Mouse (Mus musculus): Measurements from ENCODE around the gene Rnf41. TPM values are rescaled to one million over a fixed set of nuclear protein-coding genes. Genes with fewer than 3 reads are reported as not detected.

The Rnf41 gene
- polyA plus RNA-seq (2014; fragmentation: Illumina TruSeq; extraction: RNeasy Lipid Tissue Mini Kit (QIAGEN cat#74804); ENCODE audit: low read depth, low replicate concordance): 2.3 TPM

DNA sequence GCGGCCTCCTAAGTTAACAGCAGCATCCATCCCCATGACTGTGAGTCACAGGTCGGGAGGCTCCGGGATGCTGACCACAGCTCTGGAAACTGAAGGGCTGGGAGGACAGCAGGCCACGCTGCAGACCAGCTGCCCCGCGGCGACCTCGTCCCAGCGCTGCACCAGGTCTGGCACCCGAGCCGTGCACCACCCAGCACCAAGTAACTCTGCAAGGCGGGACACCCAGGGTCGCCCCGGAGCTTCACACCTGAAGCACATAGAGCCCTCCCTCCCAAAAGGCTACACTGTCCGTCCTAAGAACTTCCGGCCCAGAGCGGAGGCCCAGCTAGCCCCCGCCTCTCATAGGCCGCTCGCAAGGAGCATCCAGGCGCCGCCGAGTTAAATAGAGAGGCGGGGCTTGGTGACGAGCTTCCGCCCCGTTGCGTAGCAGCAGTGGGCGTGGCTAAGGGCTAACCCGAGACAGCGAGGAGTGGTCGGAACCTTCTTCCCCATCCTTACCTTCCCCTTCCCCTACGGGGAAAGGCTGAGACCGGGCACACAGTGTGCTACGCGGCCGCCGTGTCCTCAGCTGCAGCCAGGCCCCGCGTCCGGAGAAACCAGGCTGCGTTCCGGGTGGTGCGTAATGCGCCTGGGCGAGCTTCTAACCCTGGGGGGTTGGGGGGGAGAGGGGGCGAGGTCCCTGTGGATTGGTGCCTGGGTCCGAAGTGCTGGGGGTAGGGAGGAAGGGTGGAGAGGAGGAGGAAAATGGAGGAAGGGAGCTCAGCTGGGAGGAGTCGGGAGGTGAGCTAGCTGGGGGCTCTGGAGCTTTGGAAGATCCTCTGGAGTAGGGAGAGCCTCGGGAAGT lies at the start of gene Rnf41, which contains the start of gene Nabp2:
Gene Rnf41, plus strand, starts transcription at position 447 of the 844 bp plus-strand sequence.
Gene Nabp2, minus strand, starts transcription at position 282 of the 844 bp plus-strand sequence.

DNA sequence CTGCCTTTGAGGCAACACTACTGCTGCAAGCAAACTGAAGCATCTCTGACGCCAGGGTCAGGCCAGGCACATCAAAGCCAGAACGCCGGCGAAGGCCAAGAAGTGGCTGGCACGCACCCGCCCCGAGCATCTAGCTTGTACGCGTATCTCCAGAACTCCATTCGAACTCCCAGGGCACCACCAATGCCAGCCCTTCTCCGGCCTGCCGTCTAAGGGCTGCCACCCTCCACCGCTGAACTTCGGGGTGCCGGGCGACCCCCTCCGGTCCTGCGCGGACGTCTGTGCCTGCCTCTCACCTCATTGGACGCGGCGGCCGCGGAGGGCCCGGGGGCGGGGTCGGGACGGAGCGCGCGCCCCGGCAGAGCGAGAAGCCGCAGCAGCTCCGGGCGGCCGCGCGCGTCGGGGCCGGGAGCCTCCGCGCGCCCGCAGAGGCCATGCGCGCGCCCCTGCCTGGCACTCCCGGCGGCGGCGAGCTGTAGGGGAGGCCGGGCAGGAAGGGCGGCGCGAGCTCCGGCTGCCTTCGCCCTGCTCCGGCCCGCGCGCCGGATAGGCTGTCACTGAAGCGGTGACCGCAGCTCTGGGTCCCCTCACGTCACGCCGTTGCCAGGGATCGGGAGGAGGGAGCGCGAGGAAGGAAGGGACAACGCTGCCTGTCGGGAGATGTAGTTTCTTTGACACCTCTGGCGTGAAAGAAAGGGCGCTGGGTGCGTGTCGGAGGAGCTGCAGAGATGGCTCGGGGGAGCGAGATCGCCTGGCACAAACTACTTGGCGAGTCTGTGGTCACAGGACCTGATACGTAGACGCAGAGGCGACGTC lies 42.8 kb upstream of the Rnf41 start, which contains the start of gene Coq10a:
Gene Coq10a, minus strand, starts transcription at position 596 of the 816 bp plus-strand sequence.

DNA sequence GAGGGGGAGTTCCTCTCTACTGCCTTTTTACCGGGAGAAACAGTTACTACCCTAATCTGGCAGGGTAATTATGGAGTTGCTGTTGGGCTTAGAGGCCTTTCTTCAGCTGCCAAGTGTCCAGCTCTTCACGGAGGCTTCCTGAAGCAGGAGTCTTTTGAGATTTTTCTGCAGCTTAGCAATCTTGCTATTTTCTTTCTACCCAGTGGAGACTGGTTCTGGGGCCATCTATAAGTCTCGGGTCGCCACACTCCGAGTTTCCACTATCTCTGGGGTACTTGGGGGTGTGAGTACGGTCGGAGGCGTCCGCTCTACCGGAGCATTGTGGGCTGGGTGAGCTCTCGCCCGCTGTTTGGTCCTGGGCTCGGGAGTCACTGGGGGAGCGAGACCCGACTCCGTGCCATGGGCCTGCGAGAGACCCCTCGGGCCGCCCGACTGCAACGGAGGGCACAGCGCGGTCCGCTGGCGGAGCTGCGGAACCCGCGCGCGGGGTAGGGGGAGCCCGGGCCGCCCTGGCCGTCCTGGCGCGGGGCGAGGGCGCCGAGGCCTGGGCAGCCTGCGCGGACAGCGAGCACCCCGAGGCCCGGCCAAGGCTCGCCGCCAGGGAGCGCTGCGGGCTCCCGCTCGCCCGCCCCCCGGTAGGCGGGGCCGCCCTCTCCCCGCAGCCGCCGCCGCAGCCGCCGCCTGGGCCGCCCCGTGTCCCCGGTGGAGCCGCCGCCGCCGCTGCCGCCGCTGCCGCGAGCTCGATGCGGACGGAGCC lies 34.8 kb upstream of the Rnf41 start, which contains the start of gene Ankrd52:
Gene Ankrd52, plus strand, starts transcription at position 661 of the 757 bp plus-strand sequence.

DNA sequence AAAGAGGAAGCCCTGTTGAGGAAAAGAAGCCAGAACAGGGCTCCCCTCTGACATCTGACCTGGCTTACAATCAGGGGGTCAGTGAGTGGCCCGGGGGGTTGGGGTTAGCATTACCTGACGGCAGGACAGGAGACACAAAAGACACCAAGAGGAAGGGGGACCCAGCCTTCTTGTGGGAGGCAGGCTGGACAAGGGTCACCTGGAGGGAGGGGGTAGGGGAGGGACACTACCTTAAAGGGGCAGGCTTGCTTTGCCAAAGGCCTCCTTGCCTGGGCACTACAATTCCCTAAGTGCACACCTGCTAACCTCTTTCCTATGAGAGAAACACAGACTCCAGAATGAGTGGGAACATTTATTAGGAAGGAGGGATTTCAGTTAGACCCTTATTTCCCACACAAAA lies 10.4 kb upstream of the Rnf41 start, which contains the start of gene Slc39a5:
Gene Slc39a5, minus strand, starts transcription at position 174 of the 400 bp plus-strand sequence.

DNA sequence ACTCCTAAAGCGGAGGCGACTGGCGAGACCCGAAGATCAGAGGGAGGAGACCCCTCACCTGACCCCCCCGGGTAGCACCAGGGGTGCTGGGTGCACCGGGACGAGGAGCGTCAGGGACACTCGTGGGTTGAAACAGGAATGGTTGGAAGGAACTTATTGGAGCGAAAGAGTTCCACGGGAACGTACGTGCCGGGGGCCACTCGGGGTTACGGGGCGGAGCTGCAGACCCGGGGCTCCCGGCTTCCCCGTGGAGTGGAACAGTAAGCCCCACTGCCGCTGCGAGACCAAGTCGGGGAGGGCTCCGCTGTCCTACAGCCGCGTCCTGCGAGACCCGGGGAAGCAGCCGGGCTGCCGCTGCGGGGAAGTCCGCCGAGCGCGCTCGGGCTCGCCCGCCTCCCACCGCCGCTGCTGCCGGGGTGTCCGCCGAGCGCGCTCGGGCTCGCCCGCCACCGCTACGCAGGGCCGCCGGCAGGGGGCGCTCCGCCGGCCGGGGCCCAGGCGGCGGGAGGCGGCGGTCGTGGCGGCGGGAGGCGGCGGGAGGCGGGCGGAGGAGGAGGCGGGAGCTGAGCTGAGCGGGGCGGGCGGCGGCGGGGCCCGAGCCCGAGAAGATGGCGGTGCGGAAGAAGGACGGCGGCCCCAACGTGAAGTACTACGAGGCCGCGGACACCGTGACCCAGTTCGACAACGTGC lies 47.4 kb downstream of the Rnf41 start, which contains the start of gene Smarcc2:
Gene Smarcc2, plus strand, starts transcription at position 530 of the 690 bp plus-strand sequence.

Other genes with a start within 250 kb of the Rnf41 start
- 5.7 TPM for gene Rbms2, start 231.4 kb upstream of the Rnf41 start, polyA plus RNA-seq (2014; fragmentation: Illumina TruSeq; extraction: RNeasy Lipid Tissue Mini Kit (QIAGEN cat#74804); ENCODE audit: low read depth, low replicate concordance)
- 171 TPM for gene Gls2, start 217.2 kb upstream of the Rnf41 start, polyA plus RNA-seq (2014; fragmentation: Illumina TruSeq; extraction: RNeasy Lipid Tissue Mini Kit (QIAGEN cat#74804); ENCODE audit: low read depth, low replicate concordance)
- 23.2 TPM for gene Spryd4, start 199.8 kb upstream of the Rnf41 start, polyA plus RNA-seq (2014; fragmentation: Illumina TruSeq; extraction: RNeasy Lipid Tissue Mini Kit (QIAGEN cat#74804); ENCODE audit: low read depth, low replicate concordance)
- not detected for gene Mip, start 185.8 kb upstream of the Rnf41 start, polyA plus RNA-seq (2014; fragmentation: Illumina TruSeq; extraction: RNeasy Lipid Tissue Mini Kit (QIAGEN cat#74804); ENCODE audit: low read depth, low replicate concordance)
- gene Timeless, start 179.6 kb upstream of the Rnf41 start, polyA plus RNA-seq (2014; fragmentation: Illumina TruSeq; extraction: RNeasy Lipid Tissue Mini Kit (QIAGEN cat#74804); ENCODE audit: low read depth, low replicate concordance): 0.69 TPM
- 346 TPM for gene Apon, start 157.6 kb upstream of the Rnf41 start, polyA plus RNA-seq (2014; fragmentation: Illumina TruSeq; extraction: RNeasy Lipid Tissue Mini Kit (QIAGEN cat#74804); ENCODE audit: low read depth, low replicate concordance)
- 593 TPM for gene Apof, start 143.0 kb upstream of the Rnf41 start, polyA plus RNA-seq (2014; fragmentation: Illumina TruSeq; extraction: RNeasy Lipid Tissue Mini Kit (QIAGEN cat#74804); ENCODE audit: low read depth, low replicate concordance)
- 18.9 TPM for gene Stat2, start 141.1 kb upstream of the Rnf41 start, polyA plus RNA-seq (2014; fragmentation: Illumina TruSeq; extraction: RNeasy Lipid Tissue Mini Kit (QIAGEN cat#74804); ENCODE audit: low read depth, low replicate concordance)
- not detected for gene Il23a, start 112.9 kb upstream of the Rnf41 start, polyA plus RNA-seq (2014; fragmentation: Illumina TruSeq; extraction: RNeasy Lipid Tissue Mini Kit (QIAGEN cat#74804); ENCODE audit: low read depth, low replicate concordance)
- 6.5 TPM for gene Pan2, start 108.3 kb upstream of the Rnf41 start, polyA plus RNA-seq (2014; fragmentation: Illumina TruSeq; extraction: RNeasy Lipid Tissue Mini Kit (QIAGEN cat#74804); ENCODE audit: low read depth, low replicate concordance)
- 59.7 TPM for gene Cnpy2, start 89.2 kb upstream of the Rnf41 start, polyA plus RNA-seq (2014; fragmentation: Illumina TruSeq; extraction: RNeasy Lipid Tissue Mini Kit (QIAGEN cat#74804); ENCODE audit: low read depth, low replicate concordance)
- 53.8 TPM for gene Cs, start 73.9 kb upstream of the Rnf41 start, polyA plus RNA-seq (2014; fragmentation: Illumina TruSeq; extraction: RNeasy Lipid Tissue Mini Kit (QIAGEN cat#74804); ENCODE audit: low read depth, low replicate concordance)
- gene Coq10a, start 42.7 kb upstream of the Rnf41 start, polyA plus RNA-seq (2014; fragmentation: Illumina TruSeq; extraction: RNeasy Lipid Tissue Mini Kit (QIAGEN cat#74804); ENCODE audit: low read depth, low replicate concordance): 18.8 TPM
- 3.7 TPM for gene Ankrd52, start 34.5 kb upstream of the Rnf41 start, polyA plus RNA-seq (2014; fragmentation: Illumina TruSeq; extraction: RNeasy Lipid Tissue Mini Kit (QIAGEN cat#74804); ENCODE audit: low read depth, low replicate concordance)
- not detected for gene Slc39a5, start 10.4 kb upstream of the Rnf41 start, polyA plus RNA-seq (2014; fragmentation: Illumina TruSeq; extraction: RNeasy Lipid Tissue Mini Kit (QIAGEN cat#74804); ENCODE audit: low read depth, low replicate concordance)
- 26.7 TPM for gene Nabp2, start 165 bp upstream of the Rnf41 start, polyA plus RNA-seq (2014; fragmentation: Illumina TruSeq; extraction: RNeasy Lipid Tissue Mini Kit (QIAGEN cat#74804); ENCODE audit: low read depth, low replicate concordance)
- 34.1 TPM for gene Smarcc2, start 47.6 kb downstream of the Rnf41 start, polyA plus RNA-seq (2014; fragmentation: Illumina TruSeq; extraction: RNeasy Lipid Tissue Mini Kit (QIAGEN cat#74804); ENCODE audit: low read depth, low replicate concordance)
- 58.1 TPM for gene Myl6, start 82.5 kb downstream of the Rnf41 start, polyA plus RNA-seq (2014; fragmentation: Illumina TruSeq; extraction: RNeasy Lipid Tissue Mini Kit (QIAGEN cat#74804); ENCODE audit: low read depth, low replicate concordance)
- gene Myl6b, start 87.0 kb downstream of the Rnf41 start, polyA plus RNA-seq (2014; fragmentation: Illumina TruSeq; extraction: RNeasy Lipid Tissue Mini Kit (QIAGEN cat#74804); ENCODE audit: low read depth, low replicate concordance): not detected
- 1.4 TPM for gene Esyt1, start 114.2 kb downstream of the Rnf41 start, polyA plus RNA-seq (2014; fragmentation: Illumina TruSeq; extraction: RNeasy Lipid Tissue Mini Kit (QIAGEN cat#74804); ENCODE audit: low read depth, low replicate concordance)
- 0.85 TPM for gene Zc3h10, start 136.1 kb downstream of the Rnf41 start, polyA plus RNA-seq (2014; fragmentation: Illumina TruSeq; extraction: RNeasy Lipid Tissue Mini Kit (QIAGEN cat#74804); ENCODE audit: low read depth, low replicate concordance)
- gene Rpl41, start 137.6 kb downstream of the Rnf41 start, polyA plus RNA-seq (2014; fragmentation: Illumina TruSeq; extraction: RNeasy Lipid Tissue Mini Kit (QIAGEN cat#74804); ENCODE audit: low read depth, low replicate concordance): 17.9 TPM
- 57.7 TPM for gene Pa2g4, start 154.3 kb downstream of the Rnf41 start, polyA plus RNA-seq (2014; fragmentation: Illumina TruSeq; extraction: RNeasy Lipid Tissue Mini Kit (QIAGEN cat#74804); ENCODE audit: low read depth, low replicate concordance)
- 51.1 TPM for gene Erbb3, start 178.0 kb downstream of the Rnf41 start, polyA plus RNA-seq (2014; fragmentation: Illumina TruSeq; extraction: RNeasy Lipid Tissue Mini Kit (QIAGEN cat#74804); ENCODE audit: low read depth, low replicate concordance)
- gene Rps26, start 215.1 kb downstream of the Rnf41 start, polyA plus RNA-seq (2014; fragmentation: Illumina TruSeq; extraction: RNeasy Lipid Tissue Mini Kit (QIAGEN cat#74804); ENCODE audit: low read depth, low replicate concordance): 7.3 TPM
- 0.13 TPM for gene Ikzf4, start 234.3 kb downstream of the Rnf41 start, polyA plus RNA-seq (2014; fragmentation: Illumina TruSeq; extraction: RNeasy Lipid Tissue Mini Kit (QIAGEN cat#74804); ENCODE audit: low read depth, low replicate concordance)